Mouse (Mus musculus) hematopoietic stem cell, adult 5-6 weeks (primary cell): ENCODE data around the gene Tmem144. TPM values are rescaled to one million over a fixed set of nuclear protein-coding genes. Genes with fewer than 3 reads are reported as not detected.
"Not testable (repeated sequence)": the region's sequence is repeated elsewhere in the genome, so short reads cannot be mapped to it uniquely, and the experiment has no call there.

Source experiments
- ATAC-seq, 2 experiments: fragments of 125-278 bp in 1 of 2; replicated peaks in 1 of 2; 2 replicates each; pipeline ENCODE4 v1.8.0; 2016 to 2017; ENCODE audit warnings: inconsistent platforms in 2 of 2, mild to moderate bottlenecking in 2 of 2, moderate number of reproducible peaks in 2 of 2, low read depth in 1 of 2, moderate TSS enrichment in 1 of 2; ENCODE audit not compliant: low FRiP score in 2 of 2, poor library complexity in 2 of 2, severe bottlenecking in 2 of 2, insufficient read depth in 1 of 2, low TSS enrichment in 1 of 2
- total RNA-seq: library from RNA; stranded (forward); fragments of 172-1452, 232-1000 nt; gene quantifications from 2 replicates; pipeline ENCODE4 v1.2.3, GENCODE M21; 2017

Gene Tmem144
- total RNA-seq, 1 experiment from 2014 or later: 1.5 TPM

DNA sequence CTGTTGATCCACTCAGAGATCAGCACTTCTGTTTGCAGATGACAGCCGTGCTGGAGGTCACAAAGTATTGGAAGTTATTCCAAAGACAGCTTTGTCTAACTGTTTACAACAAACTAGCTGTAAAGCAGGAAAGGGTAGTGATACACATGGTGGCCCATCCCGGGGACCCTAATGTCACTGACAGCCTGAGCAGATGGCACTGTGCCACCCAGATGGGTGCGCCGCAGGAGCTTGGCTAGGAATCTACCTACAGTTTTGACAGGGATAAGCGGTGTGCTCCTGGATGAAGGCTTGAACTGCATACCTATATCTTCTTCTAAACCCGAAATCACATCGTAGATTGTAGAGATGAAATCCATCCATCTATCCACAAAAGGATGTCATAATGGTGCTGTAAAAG, 29.4 kb downstream of the Tmem144 start:
- no peak for ATAC-seq

DNA sequence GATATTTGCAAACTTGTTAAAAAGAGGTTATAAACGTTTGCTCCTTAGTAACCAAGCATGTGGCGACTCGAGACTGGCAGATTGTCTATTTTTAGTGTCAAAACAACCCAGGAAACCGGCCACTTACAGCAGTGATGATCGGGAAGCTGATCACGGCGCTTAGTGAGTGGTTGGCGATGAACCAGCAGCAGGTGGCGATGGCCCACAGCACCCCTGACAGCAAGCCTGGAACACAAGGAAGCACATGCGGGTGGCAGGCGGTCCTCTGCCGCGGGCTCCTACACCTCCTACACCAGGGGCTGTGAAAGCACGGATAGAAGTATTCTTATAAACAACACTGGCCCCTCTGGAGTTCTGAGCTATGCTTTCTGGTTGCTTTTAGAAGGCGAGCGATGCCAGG, 31.4 kb downstream of the Tmem144 start:
- no peak for ATAC-seq

DNA sequence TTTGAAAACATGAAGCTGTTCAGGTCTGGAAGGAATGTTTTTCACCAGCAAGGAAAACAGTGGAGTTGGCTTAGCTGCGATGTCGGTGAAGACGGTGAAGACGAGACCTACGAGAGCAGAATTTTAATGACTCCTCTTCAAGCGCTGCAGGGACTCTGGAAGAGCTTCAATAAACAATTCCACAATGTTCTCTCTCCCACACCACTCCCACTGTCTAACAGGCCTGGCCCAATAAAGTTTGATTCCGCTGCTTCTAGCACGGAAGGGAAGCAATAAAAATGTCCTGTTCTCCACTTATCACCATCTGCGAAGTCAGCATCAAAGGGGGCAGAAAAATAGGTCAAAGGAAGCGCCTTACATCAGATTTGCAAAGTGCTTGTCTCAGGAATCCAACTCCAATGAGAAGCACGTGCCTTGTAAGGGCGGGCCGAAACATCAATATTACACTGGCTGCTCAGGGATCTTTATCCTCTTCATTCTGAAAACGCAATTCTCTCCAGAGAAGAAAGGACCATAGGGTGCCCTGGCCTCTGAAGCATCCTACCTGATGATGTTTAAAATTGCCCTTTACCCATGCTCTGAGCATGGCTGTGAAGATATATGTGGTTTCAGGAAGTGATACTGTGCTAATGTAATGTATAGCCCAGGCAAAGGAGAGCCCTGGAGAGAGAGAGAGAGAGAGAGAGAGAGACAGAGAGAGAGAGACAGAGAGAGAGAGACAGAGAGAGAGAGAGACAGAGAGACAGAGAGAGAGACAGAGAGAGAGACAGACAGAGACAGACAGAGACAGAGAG, 34.2 kb downstream of the Tmem144 start:
- ATAC-seq: no peak

DNA sequence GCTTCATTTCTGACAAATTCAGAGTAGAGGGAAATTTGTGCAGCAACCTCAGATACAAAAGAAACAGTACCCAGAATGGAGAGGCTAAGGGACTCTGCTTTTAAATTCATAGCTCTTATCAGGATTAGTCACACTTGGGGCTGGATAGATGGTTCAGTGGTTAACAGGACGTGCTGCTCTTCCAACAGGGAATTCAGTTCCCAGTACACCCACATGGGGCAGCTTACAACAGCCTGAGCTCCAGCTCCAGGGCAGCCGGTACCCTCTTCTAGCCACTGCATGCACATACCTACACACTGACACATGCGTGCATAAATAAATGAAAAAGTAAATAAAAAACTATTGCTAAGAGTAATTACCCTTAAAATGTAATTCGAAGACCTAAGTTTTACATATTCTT, 36.3 kb downstream of the Tmem144 start:
- ATAC-seq: no peak

DNA sequence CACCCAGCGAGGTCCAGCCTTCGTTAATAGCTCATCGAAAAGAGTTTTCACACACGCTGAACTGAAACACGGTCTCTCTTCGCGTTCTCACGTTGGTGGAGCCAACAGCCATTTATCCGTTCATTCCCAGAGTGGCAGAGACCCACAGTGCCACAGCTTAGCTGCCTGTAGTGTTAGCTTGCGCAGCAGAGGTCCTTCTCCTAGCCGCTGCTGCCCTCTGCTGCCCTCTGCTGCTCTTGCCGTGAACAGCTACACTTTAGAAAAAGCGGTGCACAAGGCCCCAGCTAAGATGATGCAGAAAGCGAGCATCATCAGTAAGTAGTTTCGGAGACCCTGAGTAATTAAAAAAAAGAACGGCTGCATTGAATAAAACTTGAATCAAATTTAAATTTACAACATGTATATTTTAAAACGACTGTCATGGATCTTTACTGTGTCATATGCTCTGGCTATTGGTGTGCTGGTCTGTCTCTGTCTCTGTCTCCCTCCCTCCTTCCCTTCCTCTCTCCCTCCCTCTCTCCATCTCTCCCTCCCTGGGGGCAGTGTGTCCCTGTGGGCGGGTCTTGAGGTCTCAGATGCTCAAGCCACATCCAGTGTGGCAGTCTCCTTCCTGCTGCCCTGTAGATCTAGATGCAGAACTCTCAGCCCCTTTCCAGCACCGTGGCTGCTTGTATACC, 38.6 kb downstream of the Tmem144 start:
- ATAC-seq: peak; percentile 85 to 90

DNA sequence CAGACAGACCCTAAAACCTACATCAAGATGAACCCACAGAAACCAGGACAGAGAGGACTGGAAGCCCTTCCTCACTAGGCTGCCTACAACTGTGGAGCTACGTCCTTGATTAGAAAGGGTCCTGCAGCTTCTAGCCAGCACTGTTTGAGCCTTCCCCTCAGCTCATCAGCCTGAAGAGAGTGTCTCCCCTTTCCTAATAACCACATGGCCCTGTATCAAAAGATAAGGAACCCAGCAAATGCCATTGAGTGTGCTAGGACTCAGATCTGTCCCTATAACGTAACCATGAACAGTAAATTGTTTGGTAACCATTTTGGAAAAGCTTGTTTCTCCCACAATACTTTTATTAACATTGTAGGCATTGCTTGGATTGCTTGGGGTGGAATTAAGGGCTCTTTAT, 40.5 kb downstream of the Tmem144 start:
- ATAC-seq: no peak

DNA sequence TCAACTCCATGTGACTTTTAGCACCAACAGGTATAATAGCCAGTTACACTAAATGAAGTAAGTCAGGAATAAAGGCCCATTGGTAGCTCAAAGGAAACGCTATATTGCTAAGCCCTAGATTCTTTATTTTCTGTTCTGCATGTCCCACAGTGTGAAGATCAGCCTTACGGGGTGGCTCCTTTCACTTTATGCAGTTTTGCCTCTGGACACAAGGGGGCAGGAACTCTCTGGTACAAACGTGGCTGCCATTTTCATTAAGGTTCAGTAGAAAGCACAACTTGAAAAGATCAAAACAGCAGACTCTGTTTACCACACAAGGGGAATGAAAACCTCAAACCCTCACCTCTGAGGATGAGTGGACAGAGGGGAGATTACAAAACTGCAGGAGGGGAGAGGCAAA, 40.9 kb downstream of the Tmem144 start:
- ATAC-seq: no peak

DNA sequence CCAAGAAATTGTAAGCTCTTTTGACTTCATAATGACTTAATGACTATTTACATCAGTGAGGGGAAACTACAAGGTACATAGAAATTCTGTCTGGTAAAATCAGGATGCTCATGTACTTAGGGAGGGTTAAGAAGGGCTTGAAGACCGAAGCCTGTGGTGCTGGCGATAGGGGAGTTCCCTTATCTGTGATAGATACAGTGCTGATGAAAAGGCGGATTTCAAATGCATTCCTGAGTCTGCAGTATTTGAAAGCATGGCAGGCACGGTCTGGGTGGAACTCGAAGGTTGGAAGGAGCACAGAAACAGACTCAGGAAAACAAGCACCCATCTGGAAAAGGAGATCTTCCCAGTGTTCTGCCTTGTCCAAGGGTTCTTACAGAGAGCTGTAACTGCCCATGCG, 42.0 kb downstream of the Tmem144 start:
- ATAC-seq: no peak

DNA sequence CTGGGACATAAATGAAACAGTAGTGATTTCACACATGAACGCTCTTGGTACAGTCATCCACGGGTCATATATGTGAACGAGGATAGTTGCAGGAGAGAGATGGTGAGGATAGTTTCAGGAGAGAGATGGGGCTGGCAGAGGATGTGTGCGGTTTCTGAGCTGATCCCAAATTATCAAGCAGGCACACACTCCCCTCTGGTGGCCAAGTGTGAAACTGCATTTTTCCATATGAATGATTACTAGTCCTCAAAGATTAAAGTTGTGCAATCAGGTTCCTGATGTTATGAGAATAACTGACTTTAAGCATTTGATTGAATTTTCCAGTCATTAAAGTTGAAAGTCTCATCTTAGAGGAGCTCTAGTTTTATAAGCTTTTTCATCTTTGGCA, 43.4 kb downstream of the Tmem144 start:
- peak; percentile 73 to 79; a peak in 3 of 4 replicates for ATAC-seq

DNA sequence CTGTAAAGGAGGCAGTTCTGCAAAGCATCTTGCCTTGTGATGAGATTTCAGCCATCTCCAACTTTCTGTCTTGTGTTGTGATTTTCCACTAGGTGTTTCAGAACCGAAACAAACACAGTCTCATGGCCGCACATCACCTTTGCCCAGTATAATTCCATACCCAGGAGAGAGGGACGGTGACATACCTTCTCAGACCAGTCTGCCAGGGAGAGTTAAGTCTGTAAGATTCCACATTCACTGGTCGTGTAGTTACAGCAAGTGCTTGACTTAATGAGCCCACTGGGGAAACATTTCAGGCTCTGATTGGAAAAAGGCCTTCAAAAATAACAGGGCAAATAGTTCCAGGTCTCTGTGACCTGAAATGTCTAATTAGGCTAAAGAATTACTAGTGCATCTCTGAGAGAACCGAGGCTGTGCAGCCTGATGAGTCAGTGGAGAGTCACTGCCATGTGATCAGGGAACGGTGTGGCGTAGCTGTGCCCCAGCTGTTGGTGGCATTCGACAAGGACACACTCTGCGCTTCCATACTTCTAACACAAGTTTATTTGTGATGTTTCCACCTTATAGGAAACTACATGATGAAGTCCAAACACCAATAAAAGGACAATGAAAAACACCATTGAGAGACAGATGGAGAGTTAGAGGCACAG, 43.9 kb downstream of the Tmem144 start:
- ATAC-seq: no peak

DNA sequence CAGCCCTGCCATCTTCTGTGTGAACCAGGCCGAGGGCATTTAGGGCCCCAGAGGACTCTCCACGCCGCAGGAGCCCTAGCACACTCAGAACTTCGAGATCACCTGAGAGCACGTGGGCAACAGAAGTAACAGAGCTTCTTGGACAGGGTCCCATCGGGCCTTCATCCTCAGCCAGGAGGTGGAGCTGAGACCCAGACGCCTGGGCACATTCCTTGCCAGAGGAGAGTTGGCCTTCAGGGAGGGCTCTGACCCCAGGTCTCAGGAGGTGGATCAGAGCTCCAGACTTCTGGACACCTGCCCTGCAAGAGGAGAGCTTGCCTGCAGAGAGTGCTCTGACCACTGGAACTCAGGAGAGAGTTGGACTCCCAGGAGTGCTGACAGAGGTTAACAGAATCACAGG, 51.8 kb downstream of the Tmem144 start:
- ATAC-seq: not testable (repeated sequence)

DNA sequence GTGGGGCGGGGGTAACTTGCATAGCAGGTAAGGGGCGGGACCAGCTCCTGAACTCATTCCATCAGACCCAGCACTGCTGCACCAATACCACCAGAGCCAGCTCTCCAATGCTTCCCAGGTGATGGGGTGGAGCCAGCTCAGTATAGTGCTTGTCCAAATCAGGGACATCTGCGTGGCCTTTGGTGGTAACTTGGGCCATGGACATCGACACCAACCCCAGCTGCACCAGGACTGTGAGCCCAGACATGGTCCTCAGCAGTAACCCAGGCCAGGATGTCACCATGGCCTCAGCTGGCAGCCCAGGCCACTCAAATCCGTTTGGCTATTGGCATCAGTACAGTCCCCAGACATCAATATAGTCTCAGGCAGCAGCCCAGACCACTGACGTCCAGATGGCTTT, 60.3 kb downstream of the Tmem144 start:
- ATAC-seq: no peak

DNA sequence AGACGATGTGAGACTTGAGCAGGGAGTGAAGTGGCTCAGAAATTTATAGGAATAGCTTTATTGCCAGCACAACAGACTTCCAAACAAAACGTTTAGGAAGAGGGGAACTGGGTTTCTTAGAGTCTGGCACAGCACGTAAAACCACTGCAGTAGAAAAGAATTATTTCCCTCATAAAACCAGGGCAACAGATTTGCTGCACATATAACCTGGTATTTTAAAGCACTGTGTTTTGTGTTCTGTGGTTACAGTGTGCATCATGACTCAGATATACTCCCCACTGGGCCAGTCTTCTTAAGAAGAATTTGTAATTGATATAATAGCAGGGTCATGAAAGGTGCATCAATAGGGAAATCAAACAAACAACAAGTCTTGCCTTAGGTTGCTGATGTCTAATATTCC, 62.2 kb downstream of the Tmem144 start:
- ATAC-seq: no peak

DNA sequence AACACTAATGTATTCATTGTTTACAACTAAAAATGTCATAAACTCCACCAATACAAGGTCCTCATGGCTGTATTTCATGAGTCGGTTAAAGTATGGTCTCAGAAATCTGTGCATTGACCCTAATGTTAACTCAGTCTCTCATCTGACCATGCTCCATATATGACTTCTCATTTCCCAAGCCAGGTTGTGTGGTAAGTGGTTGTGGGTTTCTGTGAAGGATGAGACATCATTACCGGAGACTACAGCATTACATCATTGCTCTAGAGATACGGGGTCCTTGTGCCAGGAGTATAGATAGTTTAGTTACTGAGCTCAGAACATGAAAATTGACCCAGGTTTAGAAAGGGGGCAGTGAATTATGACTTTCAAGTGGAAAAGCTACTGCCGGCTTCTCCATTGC, 63.0 kb downstream of the Tmem144 start:
- no peak for ATAC-seq

DNA sequence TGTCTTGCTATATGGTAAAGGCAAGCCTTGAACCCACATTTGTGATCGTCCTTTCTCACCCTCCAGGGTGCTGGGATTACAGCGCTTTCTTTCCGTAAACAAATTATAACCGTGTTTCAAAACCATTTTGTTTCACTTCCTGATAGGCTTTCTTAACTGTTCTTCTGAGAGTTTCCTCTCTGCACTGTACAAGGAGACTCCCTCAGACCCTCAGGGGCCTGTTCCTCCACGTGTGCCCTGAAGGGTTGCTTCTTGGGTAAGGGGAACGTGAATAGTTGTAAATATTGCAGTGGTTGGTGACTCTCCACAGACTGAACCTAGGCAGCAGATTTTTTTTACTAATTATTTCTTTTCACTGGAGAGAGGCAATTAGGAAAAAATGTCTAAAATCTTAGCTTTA, 63.6 kb downstream of the Tmem144 start:
- no peak for ATAC-seq

DNA sequence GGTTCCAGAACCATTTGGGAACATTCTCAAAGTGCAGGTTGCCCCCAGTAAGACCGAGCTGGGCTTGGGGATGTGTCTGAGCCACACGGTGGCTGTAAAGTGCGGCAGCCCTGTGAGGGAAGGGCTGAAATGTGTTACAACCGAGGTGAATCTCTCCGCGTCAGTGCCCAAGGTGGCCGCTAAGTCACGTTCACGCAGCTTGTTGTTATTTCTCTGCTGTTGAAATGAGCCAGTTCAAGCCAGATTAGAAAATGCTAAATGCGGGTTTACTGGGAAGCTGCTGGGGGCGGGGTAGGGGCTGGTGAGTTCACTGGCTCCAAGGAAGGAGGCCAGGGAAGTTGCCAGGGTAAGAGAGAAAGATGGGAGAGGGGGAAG, 68.2 kb downstream of the Tmem144 start:
- no peak for ATAC-seq

DNA sequence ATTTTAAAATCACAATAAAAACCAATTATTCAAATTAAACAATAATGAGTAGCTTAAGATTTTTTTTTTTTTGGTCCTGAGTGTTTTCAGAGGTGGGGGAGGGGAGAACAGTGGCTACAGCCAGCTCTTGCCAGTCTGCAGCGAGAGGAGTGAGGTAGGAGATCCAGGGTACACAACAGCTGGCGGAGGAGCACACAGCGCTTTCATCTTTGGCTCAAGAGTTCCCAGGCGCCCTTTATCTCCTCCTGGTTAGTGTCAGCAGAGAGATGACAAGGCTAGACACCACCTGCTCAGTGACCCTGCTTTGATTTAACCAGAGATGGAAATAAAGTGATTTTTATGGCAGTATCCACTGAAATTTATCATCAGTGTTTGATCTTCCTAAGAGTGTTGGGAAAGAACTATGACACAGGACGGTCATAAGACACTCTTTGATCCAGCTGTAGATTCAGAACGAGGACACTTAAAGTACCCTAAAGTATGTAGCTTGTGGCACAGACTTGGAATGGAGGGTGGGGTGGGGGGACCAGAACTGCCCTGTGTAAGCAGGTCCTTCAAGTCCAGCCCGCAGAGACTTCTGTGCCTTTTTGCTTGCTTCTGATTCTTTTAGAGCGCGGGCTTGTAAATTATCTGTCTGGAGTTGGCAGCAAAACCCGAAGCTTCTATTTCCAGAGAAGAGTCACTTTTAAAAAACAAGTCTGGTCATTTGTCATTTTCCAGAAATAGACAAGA, 68.8 kb downstream of the Tmem144 start:
- ATAC-seq: no peak

DNA sequence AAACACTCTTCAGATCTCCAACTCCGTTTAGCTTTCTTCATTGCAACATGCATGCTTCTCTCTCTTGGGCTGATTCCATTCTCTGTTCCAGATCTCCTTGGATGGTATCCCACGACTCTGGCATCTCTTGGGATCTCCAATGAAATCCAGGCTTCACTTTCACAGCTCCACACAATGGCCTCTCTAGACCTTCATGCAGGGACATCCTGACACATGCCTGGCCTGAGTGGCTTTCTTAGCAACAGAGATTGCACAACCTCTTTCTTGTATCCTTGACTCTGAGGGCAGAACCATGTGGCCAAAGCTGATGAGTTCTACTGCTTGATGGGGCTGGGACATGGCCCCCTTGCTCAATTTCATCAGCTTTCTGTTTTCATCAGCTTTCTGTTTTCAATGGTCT, 79.9 kb downstream of the Tmem144 start:
- no peak for ATAC-seq
